Mouse (Mus musculus) neural tube, embryonic 11.5 days (tissue): ENCODE data around the gene Wdtc1. TPM values are rescaled to one million over a fixed set of nuclear protein-coding genes. Genes with fewer than 3 reads are reported as not detected.
A peak's percentile ranks its signal among the peaks of the same experiment; 100 is the strongest.

Source experiments
- ATAC-seq: fragments of 200-750 bp; cut with Nextera tagmentation; 2 replicates; pipeline ENCODE4 v1.8.0; 2017; ENCODE audit warnings: moderate number of reproducible peaks, mild to moderate bottlenecking, moderate TSS enrichment, moderate library complexity; ENCODE audit not compliant: insufficient read depth, low FRiP score, low TSS enrichment
- DNase-seq: peaks from one replicate; pipeline ENCODE4 v3.0.0-alpha.2; 2015; ENCODE audit warnings: low spot score
- H3K27ac ChIP-seq: fragments of 300-500 bp; sonication (generic); 2 replicates; pipeline ENCODE4 v1.5.1; 2014; ENCODE audit warnings: low read depth, mild to moderate bottlenecking, low read length
- H3K27me3 ChIP-seq: fragments of 300-500 bp; sonication (generic); 2 replicates; pipeline ENCODE4 v1.6.1; 2014; ENCODE audit warnings: mild to moderate bottlenecking, low read length, mixed read lengths; ENCODE audit not compliant: control insufficient read depth, insufficient read depth
- H3K36me3 ChIP-seq: fragments of 300-500 bp; sonication (generic); 2 replicates; pipeline ENCODE4 v1.6.1; 2014; ENCODE audit warnings: mild to moderate bottlenecking, low read length, moderate library complexity, mixed read lengths; ENCODE audit not compliant: control insufficient read depth, insufficient read depth
- H3K4me1 ChIP-seq: fragments of 300-500 bp; sonication (generic); 2 replicates; pipeline ENCODE4 v1.6.1; 2014; ENCODE audit warnings: low read length, mixed read lengths; ENCODE audit not compliant: control insufficient read depth, insufficient read depth
- H3K4me2 ChIP-seq: fragments of 300-500 bp; sonication (generic); 2 replicates; pipeline ENCODE4 v1.6.1; 2014; ENCODE audit warnings: low read depth, mild to moderate bottlenecking, moderate library complexity
- H3K4me3 ChIP-seq: fragments of 300-500 bp; sonication (generic); 2 replicates; pipeline ENCODE4 v1.5.1; 2014; ENCODE audit warnings: low read depth, low read length
- H3K9ac ChIP-seq: fragments of 300-500 bp; sonication (generic); 2 replicates; pipeline ENCODE4 v1.6.1; 2014; ENCODE audit warnings: mild to moderate bottlenecking, low read length
- H3K9me3 ChIP-seq: fragments of 300-500 bp; sonication (generic); 2 replicates; pipeline ENCODE4 v1.6.1; 2016; ENCODE audit warnings: low read length; ENCODE audit not compliant: control insufficient read depth
- WGBS: fragments of 180-500 bp; shearing (Covaris S2); extraction: QIAGEN DNeasy Blood & Tissue Kit; methylation state at CpG from one replicate; pipeline ENCODE4 v1.1.7; 2014; 5-methylcytosine and 5-hydroxymethylcytosine counted together
- polyA plus RNA-seq: library from polyadenylated mRNA; unstranded; fragments of >200 nt; fragmentation: Nextera tagmentation; extraction: Ambion mirVana; gene quantifications from 2 replicates; pipeline ENCODE4 v1.2.1, GENCODE M21; 2014

Gene Wdtc1
- polyA plus RNA-seq, 1 experiment from 2014 or later = 27.0 TPM

DNA sequence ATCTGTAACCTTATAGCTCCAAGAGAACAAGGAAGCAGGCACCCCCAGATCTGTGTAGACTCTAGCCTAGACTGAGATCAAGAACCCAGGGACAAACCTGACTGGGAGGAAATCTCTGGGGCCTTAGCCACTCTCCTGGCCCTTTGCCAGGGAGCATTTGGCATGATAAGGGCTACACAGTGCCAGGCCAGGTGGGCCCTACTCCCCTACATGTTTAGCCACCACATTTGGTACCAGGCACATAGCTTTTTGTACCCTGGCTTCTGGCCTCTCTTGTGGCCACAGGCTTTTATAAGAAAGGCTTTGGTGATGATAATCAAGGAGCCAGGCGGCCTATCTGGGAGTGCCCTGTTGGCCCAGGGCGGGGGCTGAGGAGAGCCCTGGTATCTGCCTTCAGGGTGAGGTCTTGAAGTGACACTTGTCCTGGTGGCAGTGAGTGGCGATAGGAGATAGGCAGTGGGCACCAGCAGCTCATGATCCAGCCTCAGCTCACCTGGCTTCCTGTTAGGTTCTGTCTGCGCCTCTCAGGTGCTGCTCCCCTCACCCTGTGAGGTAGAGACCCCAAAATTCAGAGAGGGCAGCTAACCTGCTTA, 41.8 kb upstream of the Wdtc1 start:
- no peak overlapping the region for H3K4me3 ChIP-seq
- H3K27ac ChIP-seq = no peak overlapping the region
- DNase-seq (no peak), ATAC-seq (no peak)
- 93% methylated on average over 4 of the region's 4 CpGs for WGBS
- no peaks in the 10 kb centered on the region for H3K9me3 ChIP-seq
- H3K36me3 ChIP-seq = no peaks in the 10 kb centered on the region
- no peaks in the 10 kb centered on the region for H3K27me3 ChIP-seq
- H3K4me2 ChIP-seq = no peak overlapping the region
- 0 out of 2 replicates have a peak overlapping the region, but pooled peaks have one; percentile 10 for H3K9ac ChIP-seq
- H3K4me1 ChIP-seq = peaks cover 4% of the 10 kb centered on the region; the same call in 1 of the 2 replicates

GRCm38 (mm10) chr4:133391185-133392040, 38.1 kb upstream of the Wdtc1 start:
- H3K9me3 ChIP-seq = no peaks in the 10 kb centered on the region
- 87% methylated on average over 18 of the region's 18 CpGs for WGBS
- H3K27me3 ChIP-seq = no peaks in the 10 kb centered on the region
- H3K27ac ChIP-seq = no peak overlapping the region
- no peak overlapping the region for H3K4me2 ChIP-seq
- no peak overlapping the region for H3K9ac ChIP-seq
- DNase-seq (no peak), ATAC-seq (no peak)
- H3K4me3 ChIP-seq = no peak overlapping the region
- peaks cover 2% of the 10 kb centered on the region; the same call in 1 of the 2 replicates for H3K4me1 ChIP-seq
- no peaks in the 10 kb centered on the region; the same call in 1 of the 2 replicates for H3K36me3 ChIP-seq

DNA sequence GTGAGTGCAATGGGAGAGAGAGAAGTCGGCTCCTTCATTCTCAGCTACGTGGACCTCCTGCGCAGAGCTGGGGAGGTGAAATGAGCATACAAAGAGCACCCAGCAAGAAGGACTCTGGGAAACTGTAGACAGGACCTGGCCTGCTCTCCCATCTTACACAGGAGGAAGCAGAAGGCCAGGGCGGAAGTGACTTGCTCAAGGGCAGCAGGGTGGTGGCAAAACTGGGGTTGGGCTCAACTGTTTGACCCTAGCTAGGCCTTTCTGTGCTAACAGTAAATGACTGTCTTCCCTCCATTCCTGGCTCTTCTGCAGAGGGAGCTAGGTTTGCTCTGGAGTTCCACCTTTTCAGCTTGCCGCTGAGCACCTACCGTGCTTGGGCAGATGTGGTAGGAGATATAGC, 37.3 kb upstream of the Wdtc1 start:
- no peak for ATAC-seq
- no peaks in the 10 kb centered on the region for H3K9me3 ChIP-seq
- no peak overlapping the region for H3K4me3 ChIP-seq
- H3K27me3 ChIP-seq = no peaks in the 10 kb centered on the region
- no peak overlapping the region for H3K9ac ChIP-seq
- no peak overlapping the region for H3K4me2 ChIP-seq
- 92% methylated on average over 6 of the region's 6 CpGs for WGBS
- H3K4me1 ChIP-seq = peaks cover 2% of the 10 kb centered on the region; the same call in 1 of the 2 replicates
- no peak overlapping the region for H3K27ac ChIP-seq
- DNase-seq = no peak
- no peaks in the 10 kb centered on the region; the same call in 1 of the 2 replicates for H3K36me3 ChIP-seq

GRCm38 (mm10) chr4:133390042-133390441, 36.8 kb upstream of the Wdtc1 start:
- Histone ChIP-seq H3K4me1 (peaks cover 2% of the 10 kb centered on the region; the same call in 1 of the 2 replicates), H3K4me2 (no peak overlapping the region), H3K4me3 (no peak overlapping the region), H3K27ac (no peak overlapping the region), H3K9me3 (no peaks in the 10 kb centered on the region), H3K9ac (no peak overlapping the region), H3K27me3 (no peaks in the 10 kb centered on the region), H3K36me3 (no peaks in the 10 kb centered on the region; the same call in 1 of the 2 replicates)
- DNase-seq = no peak
- 85% methylated on average over 2 of the region's 2 CpGs for WGBS
- no peak for ATAC-seq

DNA sequence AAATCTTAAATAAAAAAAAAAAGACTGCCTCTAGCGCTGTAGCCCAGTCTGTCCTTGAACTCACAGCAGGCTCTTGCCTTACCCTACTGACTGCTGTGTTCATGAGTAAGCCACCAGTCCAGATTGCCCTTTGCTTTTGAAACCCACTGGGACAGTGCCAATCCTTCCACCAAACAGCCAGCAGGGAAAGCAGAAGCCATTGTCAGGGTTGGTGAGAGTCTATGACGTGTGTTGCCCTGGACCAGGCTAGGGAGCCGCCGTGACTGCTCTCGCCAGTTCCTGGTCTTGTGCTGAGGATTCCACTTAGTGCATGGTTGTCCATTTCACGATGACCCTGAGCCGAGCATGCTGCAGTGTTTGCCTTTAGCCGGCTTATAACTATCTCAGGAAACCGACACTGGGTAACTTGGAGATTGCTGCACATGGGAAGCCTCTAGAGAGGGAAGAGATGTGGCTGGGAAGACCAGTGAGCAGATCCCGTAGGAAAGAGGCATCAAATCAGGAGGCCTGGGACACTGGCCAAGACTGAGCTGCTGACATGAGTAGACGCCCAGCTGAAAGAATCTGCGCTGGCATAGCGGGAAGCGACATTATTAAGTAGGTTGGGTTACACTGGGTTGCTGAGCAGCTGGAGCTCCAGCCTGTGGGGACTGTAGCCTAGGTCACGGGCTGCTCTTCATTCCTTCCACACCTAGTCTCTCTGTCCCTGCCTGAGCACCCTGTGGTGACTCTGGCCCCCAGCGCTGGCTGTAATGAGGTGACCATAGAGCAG, 35.7 kb upstream of the Wdtc1 start:
- no peaks in the 10 kb centered on the region for H3K27me3 ChIP-seq
- H3K9ac ChIP-seq = no peak overlapping the region
- no peak overlapping the region for H3K4me3 ChIP-seq
- no peak overlapping the region for H3K4me2 ChIP-seq
- DNase-seq (no peak), ATAC-seq (no peak)
- H3K4me1 ChIP-seq = peaks cover 2% of the 10 kb centered on the region; the same call in 1 of the 2 replicates
- 91% methylated on average over 16 of the region's 16 CpGs for WGBS
- H3K27ac ChIP-seq = no peak overlapping the region
- no peaks in the 10 kb centered on the region; the same call in 1 of the 2 replicates for H3K36me3 ChIP-seq
- H3K9me3 ChIP-seq = no peaks in the 10 kb centered on the region

DNA sequence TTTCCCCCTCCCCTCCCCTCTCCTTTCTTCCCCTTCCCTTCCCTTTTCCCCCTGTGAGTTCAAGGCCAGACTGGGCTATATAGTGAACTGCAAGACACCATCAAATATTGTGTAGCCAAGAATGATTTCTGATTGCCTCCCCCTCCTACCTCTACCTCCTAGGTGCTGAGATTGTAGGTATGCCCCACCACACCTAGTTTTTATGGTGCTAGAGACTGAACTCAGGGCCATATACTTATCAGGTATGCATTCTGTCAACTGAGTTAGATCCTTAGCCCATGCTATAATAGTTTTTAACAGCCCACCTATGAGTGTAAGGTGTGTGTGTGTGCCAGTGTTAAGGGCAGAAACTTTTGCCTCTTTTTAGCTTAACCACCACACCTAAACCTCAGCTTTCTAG, 33.8 kb upstream of the Wdtc1 start:
- Histone ChIP-seq H3K9ac (no peak overlapping the region), H3K4me1 (peaks cover 2% of the 10 kb centered on the region; the same call in 1 of the 2 replicates), H3K9me3 (no peaks in the 10 kb centered on the region), H3K4me2 (no peak overlapping the region), H3K27ac (no peak overlapping the region), H3K27me3 (no peaks in the 10 kb centered on the region), H3K36me3 (no peaks in the 10 kb centered on the region; the same call in 1 of the 2 replicates), H3K4me3 (no peak overlapping the region)
- no peak for ATAC-seq
- DNase-seq = no peak

DNA sequence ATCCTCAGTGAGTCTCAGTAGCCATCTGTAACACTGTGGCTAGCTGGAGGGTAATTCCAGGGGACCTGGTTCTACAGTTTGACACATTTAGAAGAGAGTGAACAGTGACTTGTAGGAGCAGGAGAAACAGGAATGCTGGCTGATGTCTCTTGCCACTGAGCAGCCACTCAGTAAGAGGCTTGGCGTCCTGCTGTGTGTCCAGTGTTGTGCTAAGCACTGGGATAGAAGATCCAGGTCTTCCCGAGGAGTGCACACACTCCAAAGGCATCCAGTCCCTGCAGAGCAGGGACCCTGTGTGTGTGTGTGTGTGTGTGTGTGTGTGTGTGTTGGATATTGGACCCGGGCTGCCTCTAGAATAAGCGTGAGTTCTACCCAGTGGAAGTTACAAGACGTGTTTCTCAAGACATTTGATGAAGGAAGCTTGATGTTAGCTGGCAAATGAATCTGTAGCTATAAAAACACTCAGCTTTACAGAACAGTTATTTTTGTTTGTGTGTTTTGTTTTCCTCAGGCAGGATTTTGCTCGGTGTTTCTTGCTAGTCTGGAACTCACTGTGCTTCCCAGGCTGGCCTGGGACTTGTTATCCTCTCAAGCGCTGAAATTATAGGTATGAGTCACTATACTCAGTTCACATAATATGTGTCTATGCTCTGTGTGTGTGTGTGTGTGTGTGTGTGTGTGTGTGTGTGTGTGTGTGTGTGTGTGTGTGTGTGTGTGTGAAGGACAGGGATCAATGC, 32.9 kb upstream of the Wdtc1 start:
- no peak for ATAC-seq
- Histone ChIP-seq H3K4me2 (no peak overlapping the region), H3K27me3 (no peaks in the 10 kb centered on the region), H3K36me3 (no peaks in the 10 kb centered on the region; the same call in 1 of the 2 replicates), H3K4me3 (no peak overlapping the region), H3K27ac (no peak overlapping the region), H3K9ac (no peak overlapping the region), H3K4me1 (peaks cover 2% of the 10 kb centered on the region; the same call in 1 of the 2 replicates), H3K9me3 (no peaks in the 10 kb centered on the region)
- 74% methylated on average over 7 of the region's 7 CpGs for whole genome bisulfite sequencing
- no peak for DNase-seq

- 81% methylated on average over 8 of the region's 8 CpGs for WGBS
- Histone ChIP-seq H3K36me3 (no peaks in the 10 kb centered on the region), H3K9ac (no peak overlapping the region), H3K27ac (no peak overlapping the region), H3K9me3 (no peaks in the 10 kb centered on the region), H3K27me3 (no peaks in the 10 kb centered on the region), H3K4me3 (no peak overlapping the region), H3K4me2 (no peak overlapping the region), H3K4me1 (peaks cover 18% of the 10 kb centered on the region)
- ATAC-seq = no peak
- no peak for DNase-seq
These were observed 27.9 kb upstream of the Wdtc1 start for GRCm38 (mm10) chr4:133381141-133381540.
